Mouse (Mus musculus): ENCODE data around the gene Lsr. TPM values are rescaled to one million over a fixed set of nuclear protein-coding genes. Genes with fewer than 3 reads are reported as not detected.

The Lsr gene
- polyA plus RNA-seq, 1 experiment from 2014 or later, result 16.0 TPM

DNA sequence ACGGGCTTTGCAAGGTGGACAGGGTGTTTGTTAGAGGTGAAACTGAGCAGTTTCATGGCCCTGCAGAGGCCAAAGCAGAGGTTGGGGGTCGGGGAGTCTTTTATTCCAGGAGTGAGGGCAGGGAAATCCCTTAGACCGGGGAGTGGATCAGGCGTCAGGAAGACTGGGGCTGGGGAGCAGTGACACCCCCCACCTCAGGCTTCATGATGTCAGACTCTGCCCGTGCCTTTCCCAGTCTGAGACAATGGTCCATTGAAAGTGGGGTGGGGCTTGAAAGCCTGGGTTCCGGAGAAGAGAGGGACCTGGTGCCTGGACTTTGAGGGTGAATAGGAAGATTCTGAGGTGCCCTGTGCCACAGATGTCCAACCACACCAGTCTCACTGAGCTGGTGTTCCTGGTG is 56.6 kb downstream of the Lsr start:
- no peak for ATAC-seq (replicated peaks)
- 15% methylated on average over 6 of the region's 6 CpGs for WGBS

GRCm38 (mm10) chr7:30914732-30915131 is 58.5 kb downstream of the Lsr start, which contains the start of gene Mag:
Gene Mag, minus strand, starts transcription at chr7:30914873.
- Histone ChIP-seq H3K9me3 (no peaks in the 10 kb centered on the region), H3K4me3 (no peak within 1 kb of the TSS), H3K4me2 (replicated peaks) (no peak within 1 kb of the TSS), H3K27me3 (no peaks in the 10 kb centered on the region), H3K36me3 (no peaks in the 10 kb centered on the region), H3K27ac (replicated peaks) (no peak within 1 kb of the TSS), H3K9ac (replicated peaks) (no peak within 1 kb of the TSS), H3K4me1 (no peaks in the 10 kb centered on the region)
- WGBS, result 68% methylated on average over 8 of the region's 8 CpGs
- ATAC-seq (replicated peaks), result no peak

More for the DNA sequence above, 56.6 kb downstream of the Lsr start:
- Histone ChIP-seq H3K9me3 (no peaks in the 10 kb centered on the region), H3K4me1 (no peaks in the 10 kb centered on the region), H3K4me2 (replicated peaks) (no peak overlapping the region), H3K9ac (replicated peaks) (no peak overlapping the region), H3K27me3 (no peaks in the 10 kb centered on the region), H3K4me3 (no peak overlapping the region), H3K36me3 (no peaks in the 10 kb centered on the region), H3K27ac (replicated peaks) (no peak overlapping the region)

GRCm38 (mm10) chr7:30909773-30910172 is 63.5 kb downstream of the Lsr start:
- ATAC-seq (replicated peaks), result no peak
- Histone ChIP-seq H3K27me3 (no peaks in the 10 kb centered on the region), H3K4me1 (peaks cover 10% of the 10 kb centered on the region; the same call in 1 of the 2 replicates), H3K36me3 (no peaks in the 10 kb centered on the region), H3K27ac (replicated peaks) (no peak overlapping the region), H3K4me3 (no peak overlapping the region), H3K4me2 (replicated peaks) (no peak overlapping the region), H3K9me3 (no peaks in the 10 kb centered on the region), H3K9ac (replicated peaks) (no peak overlapping the region)
- 83% methylated on average over 6 of the region's 6 CpGs for WGBS

DNA sequence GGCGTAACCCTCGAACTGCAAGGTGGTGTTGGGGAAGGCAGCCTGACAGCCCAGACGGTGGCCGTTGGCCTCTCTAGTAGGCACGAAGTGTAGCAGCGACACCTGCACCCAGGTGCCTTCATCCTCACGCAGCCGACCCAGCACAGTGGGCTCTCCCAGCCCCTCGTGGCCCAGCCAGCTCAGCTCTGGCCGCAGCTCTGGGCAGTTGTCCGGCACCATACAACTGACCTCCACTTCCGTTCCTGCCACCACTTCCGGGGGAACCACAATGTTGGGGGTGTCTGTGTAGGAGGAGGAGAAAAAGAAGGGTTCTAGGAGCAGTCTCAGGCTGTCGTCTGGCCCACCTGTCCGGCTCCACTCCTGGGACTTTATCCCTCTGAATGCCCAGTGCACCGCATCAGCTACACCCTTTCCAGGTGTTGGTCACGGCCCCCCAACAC is 64.3 kb downstream of the Lsr start:
- H3K4me3 ChIP-seq, result peak overlapping the region; percentile 27
- no peaks in the 10 kb centered on the region for H3K27me3 ChIP-seq
- ATAC-seq (replicated peaks), result no peak
- H3K36me3 ChIP-seq, result no peaks in the 10 kb centered on the region
- H3K27ac ChIP-seq (replicated peaks), result no peak overlapping the region
- H3K9ac ChIP-seq (replicated peaks), result no peak overlapping the region
- H3K4me2 ChIP-seq (replicated peaks), result peak overlapping the region; percentile 49
- H3K4me1 ChIP-seq, result peaks cover 10% of the 10 kb centered on the region; the same call in 1 of the 2 replicates
- 22% methylated on average over 15 of the region's 17 CpGs for WGBS
- H3K9me3 ChIP-seq, result no peaks in the 10 kb centered on the region

DNA sequence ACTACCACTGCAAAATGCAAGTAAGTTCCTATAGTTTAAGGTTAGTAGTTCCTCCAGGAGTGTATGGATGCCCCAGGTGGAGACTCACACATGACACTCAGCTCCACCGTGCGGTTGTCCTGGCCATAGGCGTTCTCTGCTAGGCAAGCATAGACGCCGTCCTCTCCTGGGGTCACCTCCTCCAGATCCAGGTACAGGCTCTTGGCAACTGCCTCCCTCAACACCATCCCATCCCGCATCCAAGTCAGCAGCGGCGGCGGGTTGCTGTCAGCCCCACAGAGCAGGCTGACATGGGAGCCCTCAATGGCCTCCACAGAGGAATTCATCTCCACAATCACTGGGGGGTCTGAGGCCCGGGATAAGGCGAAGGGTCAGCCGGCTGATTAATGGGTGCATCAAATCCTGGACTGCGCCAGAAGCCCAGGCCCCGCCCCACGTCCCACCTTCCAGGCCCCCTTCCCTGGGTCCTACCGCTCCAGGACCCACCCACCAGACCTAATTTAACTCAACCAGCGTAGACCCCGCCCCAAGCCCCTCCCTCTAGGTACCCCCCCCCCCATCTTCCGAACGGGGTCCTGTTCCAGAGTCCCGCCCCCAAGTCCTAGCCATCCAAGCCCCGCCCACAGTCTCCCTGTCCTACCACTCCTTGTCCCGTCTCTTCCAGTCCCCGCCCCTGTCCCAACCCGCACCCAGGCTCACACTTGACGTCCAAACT is 64.8 kb downstream of the Lsr start:
- 4% methylated on average over 25 of the region's 26 CpGs for WGBS
- Histone ChIP-seq H3K4me2 (replicated peaks) (peak overlapping the region; percentile 49), H3K9me3 (no peaks in the 10 kb centered on the region), H3K9ac (replicated peaks) (0 out of 2 replicates have a peak overlapping the region, but pooled peaks have one; percentile 26), H3K27me3 (no peaks in the 10 kb centered on the region), H3K36me3 (no peaks in the 10 kb centered on the region), H3K27ac (replicated peaks) (no peak overlapping the region), H3K4me3 (peak overlapping the region; percentile 27), H3K4me1 (peaks cover 10% of the 10 kb centered on the region; the same call in 1 of the 2 replicates)
- peak; percentile 58 for ATAC-seq (replicated peaks)

Other genes with a start within 250 kb of the Lsr start
- 197 and 199 TPM in 2 replicates for gene Tmem147, start 243.9 kb downstream of the Lsr start, polyA plus RNA-seq (2015; fragmentation: Nextera tagmentation; extraction: Ambion mirVana)
- gene Gapdhs, start 229.8 kb downstream of the Lsr start, polyA plus RNA-seq (2015; fragmentation: Nextera tagmentation; extraction: Ambion mirVana), result 1.1 TPM in 2 replicates
- 1.6 and 2.0 TPM in 2 replicates for gene Sbsn, start 222.0 kb downstream of the Lsr start, polyA plus RNA-seq (2015; fragmentation: Nextera tagmentation; extraction: Ambion mirVana)
- 0.26 and 0.74 TPM in 2 replicates for gene Dmkn, start 209.7 kb downstream of the Lsr start, polyA plus RNA-seq (2015; fragmentation: Nextera tagmentation; extraction: Ambion mirVana)
- gene Krtdap, start 185.6 kb downstream of the Lsr start, polyA plus RNA-seq (2015; fragmentation: Nextera tagmentation; extraction: Ambion mirVana), result 1.3 TPM in 1 of 2 replicates, not detected in the other
- gene Ffar2, start 149.7 kb downstream of the Lsr start, polyA plus RNA-seq (2015; fragmentation: Nextera tagmentation; extraction: Ambion mirVana), result 0.17 and 0.24 TPM in 2 replicates
- not detected in 2 replicates for gene Ffar3, start 117.3 kb downstream of the Lsr start, polyA plus RNA-seq (2015; fragmentation: Nextera tagmentation; extraction: Ambion mirVana)
- not detected in 2 replicates for gene Ffar1, start 111.9 kb downstream of the Lsr start, polyA plus RNA-seq (2015; fragmentation: Nextera tagmentation; extraction: Ambion mirVana)
- not detected in 2 replicates for gene Cd22, start 93.1 kb downstream of the Lsr start, polyA plus RNA-seq (2015; fragmentation: Nextera tagmentation; extraction: Ambion mirVana)
- 0.77 and 1.0 TPM in 2 replicates for gene Mag, start 58.6 kb downstream of the Lsr start, polyA plus RNA-seq (2015; fragmentation: Nextera tagmentation; extraction: Ambion mirVana)
- not detected in 2 replicates for gene Hamp2, start 48.8 kb downstream of the Lsr start, polyA plus RNA-seq (2015; fragmentation: Nextera tagmentation; extraction: Ambion mirVana)
- not detected in 2 replicates for gene Hamp, start 29.4 kb downstream of the Lsr start, polyA plus RNA-seq (2015; fragmentation: Nextera tagmentation; extraction: Ambion mirVana)
- 24.8 and 28.9 TPM in 2 replicates for gene Usf2, start 16.7 kb downstream of the Lsr start, polyA plus RNA-seq (2015; fragmentation: Nextera tagmentation; extraction: Ambion mirVana)
- gene Fam187b, start 326 bp upstream of the Lsr start, polyA plus RNA-seq (2015; fragmentation: Nextera tagmentation; extraction: Ambion mirVana), result 0.34 and 0.62 TPM in 2 replicates
- 13.4 and 14.7 TPM in 2 replicates for gene Fxyd5, start 69.0 kb upstream of the Lsr start, polyA plus RNA-seq (2015; fragmentation: Nextera tagmentation; extraction: Ambion mirVana)
- 49.2 and 60.4 TPM in 2 replicates for gene Fxyd7, start 78.0 kb upstream of the Lsr start, polyA plus RNA-seq (2015; fragmentation: Nextera tagmentation; extraction: Ambion mirVana)
- 8.2 and 14.7 TPM in 2 replicates for gene Fxyd1, start 83.7 kb upstream of the Lsr start, polyA plus RNA-seq (2015; fragmentation: Nextera tagmentation; extraction: Ambion mirVana)
- 0.20 and 0.26 TPM in 2 replicates for gene Lgi4, start 85.9 kb upstream of the Lsr start, polyA plus RNA-seq (2015; fragmentation: Nextera tagmentation; extraction: Ambion mirVana)
- gene Fxyd3, start 103.2 kb upstream of the Lsr start, polyA plus RNA-seq (2015; fragmentation: Nextera tagmentation; extraction: Ambion mirVana), result not detected in 2 replicates
- 0.36 TPM in 1 of 2 replicates, not detected in the other for gene Hpn, start 141.8 kb upstream of the Lsr start, polyA plus RNA-seq (2015; fragmentation: Nextera tagmentation; extraction: Ambion mirVana)
- 4.3 and 4.4 TPM in 2 replicates for gene Scn1b, start 153.5 kb upstream of the Lsr start, polyA plus RNA-seq (2015; fragmentation: Nextera tagmentation; extraction: Ambion mirVana)
- gene Gramd1a, start 182.4 kb upstream of the Lsr start, polyA plus RNA-seq (2015; fragmentation: Nextera tagmentation; extraction: Ambion mirVana), result 246 TPM in 2 replicates

Data from forebrain, embryonic 15.5 days (tissue).